Mouse (Mus musculus) heart, postnatal 10 days (tissue): Measurements from ENCODE around the gene Vwa3b. TPM values are rescaled to one million over a fixed set of nuclear protein-coding genes. Genes with fewer than 3 reads are reported as not detected.

Source experiments
- DNase-seq, 2 experiments: peaks; one replicate each; pipeline ENCODE4 v3.0.0; 2021
- intact Hi-C: fragments of 180-260 bp; cut with DNase I; formaldehyde crosslinking; loops from one replicate; pipeline ENCODE4 v1.15.1; 2025
- total RNA-seq, 2 experiments: library from RNA; stranded (reverse); gene quantifications; 2 replicates each; pipeline ENCODE4 v1.2.3; 2021

The Vwa3b gene
- total RNA-seq, 2 experiments from 2014 or later: 0.57 to 0.77 TPM

- no peak for DNase-seq
- intact Hi-C loops: no loop called here
These were observed 78.8 kb downstream of the Vwa3b start for GRCm38 (mm10) chr1:37105194-37105593.

- DNase-seq: no peak
- intact Hi-C loops: no loop called here
These were observed 87.4 kb downstream of the Vwa3b start for GRCm38 (mm10) chr1:37113781-37114180.

- intact Hi-C loops: no loop called here
- no peak for DNase-seq
These were observed 89.5 kb downstream of the Vwa3b start for GRCm38 (mm10) chr1:37115847-37116246.

DNA sequence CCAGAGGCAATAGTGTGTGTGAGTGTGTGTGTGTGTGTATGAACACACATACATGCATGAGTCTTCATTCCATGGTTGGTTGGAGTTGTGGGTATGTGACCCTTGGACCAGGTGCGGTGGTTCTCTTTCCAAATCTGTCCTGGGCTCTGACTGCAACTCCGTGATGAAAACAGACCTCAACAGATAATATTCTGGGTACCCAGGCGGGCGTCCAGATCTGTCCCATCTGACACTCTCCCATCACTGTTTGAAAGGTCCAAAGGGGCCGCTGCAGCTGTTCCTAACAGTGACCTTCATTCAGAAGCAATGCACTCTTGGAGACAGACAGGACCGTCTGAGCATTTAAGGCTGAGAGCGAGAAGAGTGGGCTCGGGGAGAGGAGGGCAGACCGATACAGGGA, 90.2 kb downstream of the Vwa3b start:
- no peak for DNase-seq
- intact Hi-C loops: no loop called here

GRCm38 (mm10) chr1:37117964-37118363, 91.6 kb downstream of the Vwa3b start:
- DNase-seq: no peak
- intact Hi-C loops: no loop called here

DNA sequence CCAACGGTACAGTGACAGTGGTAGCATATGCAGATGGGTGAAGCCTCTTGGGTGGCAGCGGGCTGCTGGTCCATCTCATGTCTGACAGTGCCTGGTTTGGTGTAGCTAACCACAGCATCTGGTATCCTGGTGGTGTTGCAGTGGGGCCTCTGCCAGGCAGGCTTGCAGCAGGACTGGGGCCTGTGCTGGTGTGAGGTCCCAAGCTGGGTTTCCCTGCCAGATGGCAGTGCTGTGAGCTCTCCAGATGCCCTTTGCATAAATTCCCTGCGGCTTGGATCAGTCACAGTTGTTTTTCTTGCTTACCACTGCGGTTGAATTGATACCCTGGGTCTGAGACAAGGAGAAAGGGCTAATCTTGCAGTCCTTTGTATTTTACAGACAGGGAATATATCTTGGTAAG, 95.9 kb downstream of the Vwa3b start:
- peak; percentile 8 to 16 for DNase-seq
- intact Hi-C loops: no loop called here

DNA sequence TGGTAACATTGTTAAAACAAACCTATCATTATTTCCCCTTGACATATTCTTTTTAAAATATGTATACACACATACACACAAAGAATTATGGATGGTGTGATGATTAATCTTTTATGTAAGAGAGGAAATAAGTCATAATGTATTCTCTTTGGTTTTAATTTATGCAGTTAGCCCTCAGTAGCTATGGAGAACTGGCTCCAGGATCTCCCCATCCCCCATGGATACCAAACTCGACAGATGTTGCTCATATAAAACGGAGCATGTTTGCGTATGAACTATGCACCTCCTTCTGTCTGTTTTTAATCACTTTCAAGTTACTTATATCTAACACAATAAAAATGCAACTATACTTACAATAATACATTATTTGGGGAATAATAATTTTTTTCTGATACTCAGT, 96.4 kb downstream of the Vwa3b start:
- intact Hi-C loops: no loop called here
- no peak for DNase-seq

DNA sequence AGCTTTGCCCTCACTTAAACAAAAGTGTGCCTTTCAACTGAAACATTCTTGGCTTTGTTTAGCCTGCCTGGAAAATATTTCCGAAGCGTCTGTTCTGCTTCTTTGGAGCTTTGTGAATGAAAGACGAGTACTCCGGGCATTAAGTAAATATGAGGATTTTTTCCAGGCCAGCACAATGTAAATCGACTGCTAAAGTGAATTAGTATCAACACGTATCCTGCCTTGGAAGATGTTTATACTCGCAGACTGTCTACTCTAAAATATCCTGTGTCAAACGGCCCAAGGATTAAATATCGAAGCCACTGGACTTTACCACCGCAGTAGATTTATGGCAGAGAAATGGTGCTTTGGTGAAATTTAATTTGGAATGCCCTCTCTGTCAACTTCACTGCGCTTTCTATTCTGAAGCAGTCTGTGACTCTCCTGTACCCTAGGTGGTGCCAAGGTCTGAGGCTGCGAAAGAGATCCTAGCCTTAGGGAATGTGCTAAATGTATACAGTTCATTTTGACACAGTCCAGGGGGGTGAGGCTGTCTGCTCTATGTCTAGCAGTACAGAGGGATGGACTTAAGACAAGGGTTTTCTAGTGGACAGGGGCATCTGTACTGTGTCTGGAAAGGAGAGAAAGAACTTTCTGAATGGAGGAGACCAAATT, 98.4 kb downstream of the Vwa3b start:
- no peak for DNase-seq
- intact Hi-C loops: no loop called here

DNA sequence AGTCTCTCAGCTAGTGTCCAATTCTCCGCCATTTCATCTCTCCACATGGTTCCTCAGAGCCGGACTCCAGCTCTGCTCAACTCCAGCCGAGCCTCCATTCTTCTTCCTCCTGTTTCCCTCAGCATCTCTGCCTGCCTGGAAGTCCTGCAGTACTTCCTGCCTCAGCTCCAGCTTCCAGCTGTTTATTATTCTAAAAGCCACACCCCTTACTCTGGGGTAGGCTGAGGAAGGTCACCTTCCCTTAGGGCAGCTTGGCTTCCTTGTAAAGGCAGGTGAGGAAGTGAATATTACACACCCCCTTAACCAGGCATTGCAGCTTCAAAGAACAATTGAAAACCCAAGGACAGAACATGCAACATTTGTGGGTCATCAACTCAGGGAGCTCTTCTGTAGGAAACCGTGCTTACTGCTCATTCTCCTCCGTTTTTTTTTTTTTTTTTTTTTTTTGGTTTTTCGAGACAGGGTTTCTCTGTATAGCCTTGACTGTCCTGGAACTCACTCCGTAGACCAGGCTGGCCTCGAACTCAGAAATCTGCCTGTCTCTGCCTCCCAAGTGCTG, 103.7 kb downstream of the Vwa3b start:
- DNase-seq: no peak
- intact Hi-C loops: loop anchor here (5.0 kb wide), 1 partner anchor 348 kb away; no protein-coding TSS in a partner anchor

GRCm38 (mm10) chr1:37131146-37131545, 104.8 kb downstream of the Vwa3b start:
- intact Hi-C loops: loop anchor here (5.0 kb wide), 1 partner anchor 349 kb away; no protein-coding TSS in a partner anchor
- no peak for DNase-seq

DNA sequence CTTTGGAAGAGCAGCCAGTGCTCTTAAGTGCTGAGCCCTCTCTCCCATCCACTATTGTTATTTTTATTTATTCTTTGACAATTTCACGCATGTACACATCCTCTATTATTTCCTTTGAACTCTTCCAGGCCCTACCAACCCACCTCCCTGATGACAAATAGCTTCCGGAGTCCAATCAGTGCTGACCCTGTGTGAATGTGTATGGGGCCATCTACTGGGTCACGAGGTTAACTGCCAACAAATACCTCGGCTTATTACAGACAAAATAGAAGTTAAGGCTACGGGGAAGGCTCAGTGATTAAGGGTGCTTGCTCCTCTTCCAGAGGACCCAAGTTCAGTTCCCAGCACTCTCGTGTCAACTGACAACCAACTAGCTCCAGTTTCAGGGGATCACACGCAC, 106.0 kb downstream of the Vwa3b start:
- peak; percentile 6 to 7 for DNase-seq
- intact Hi-C loops: loop anchor here (5.0 kb wide), 1 partner anchor 350 kb away; no protein-coding TSS in a partner anchor

DNA sequence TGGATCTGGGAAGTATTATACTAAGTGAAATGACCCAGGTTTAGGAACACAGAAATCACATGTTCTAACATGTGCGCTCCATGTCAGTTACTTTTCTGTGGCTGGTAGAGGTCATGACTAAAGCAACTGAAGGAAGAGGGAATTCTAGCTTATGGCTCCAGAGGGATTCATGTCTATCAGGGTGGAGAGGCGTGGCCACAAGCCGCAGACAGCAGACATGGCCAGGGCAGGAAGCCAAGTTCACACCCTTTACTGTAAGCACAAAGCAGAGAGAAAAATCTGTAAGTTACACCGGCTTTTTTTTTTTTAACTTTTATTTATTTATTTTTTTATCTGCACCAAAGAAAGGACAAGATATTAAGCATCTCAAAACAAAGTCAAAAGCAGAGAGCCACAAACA, 119.6 kb downstream of the Vwa3b start:
- intact Hi-C loops: no loop called here
- peak; percentile 20 for DNase-seq

GRCm38 (mm10) chr1:37149866-37150265, 123.5 kb downstream of the Vwa3b start:
- no peak for DNase-seq
- intact Hi-C loops: no loop called here

DNA sequence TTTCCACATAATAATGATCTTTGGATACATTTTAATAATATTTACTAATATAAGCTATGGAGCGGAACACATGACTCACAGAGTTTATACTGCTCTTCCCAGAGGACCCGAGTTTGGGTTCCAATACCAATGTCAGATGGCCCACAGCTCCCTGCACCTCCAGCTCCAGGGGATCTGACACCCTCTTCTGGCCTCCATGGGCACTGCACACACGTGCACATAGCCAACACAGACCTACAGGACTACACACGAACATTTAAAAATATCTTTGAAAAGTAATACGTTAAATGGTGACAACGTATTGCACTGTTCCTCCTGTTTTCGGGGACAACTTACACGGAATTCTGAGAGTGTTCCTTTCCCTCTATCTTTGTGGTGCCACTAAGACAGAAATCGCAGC, 125.5 kb downstream of the Vwa3b start:
- intact Hi-C loops: no loop called here
- DNase-seq: no peak

- intact Hi-C loops: no loop called here
- no peak for DNase-seq
These were observed 139.7 kb downstream of the Vwa3b start for GRCm38 (mm10) chr1:37166066-37166465.

DNA sequence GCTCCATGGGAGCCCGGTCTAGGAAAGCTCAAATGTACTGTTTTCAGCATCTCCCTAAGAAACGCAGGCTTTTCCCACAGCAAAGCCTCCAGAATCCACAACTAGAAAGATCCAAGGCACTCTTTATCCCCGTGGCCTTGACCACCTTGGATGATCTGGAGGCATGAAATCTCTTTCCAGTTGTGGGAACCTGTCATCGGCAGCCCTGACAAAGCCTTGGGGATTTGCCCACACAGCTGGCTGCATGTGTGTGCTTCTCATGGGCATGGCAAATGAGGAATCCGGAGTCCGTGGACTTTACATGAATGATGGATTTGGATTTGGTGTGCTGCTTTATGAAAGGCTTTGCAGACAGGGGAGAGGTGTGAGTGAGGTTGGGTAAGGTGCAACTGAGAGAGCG, 141.5 kb downstream of the Vwa3b start:
- intact Hi-C loops: no loop called here
- DNase-seq: no peak

DNA sequence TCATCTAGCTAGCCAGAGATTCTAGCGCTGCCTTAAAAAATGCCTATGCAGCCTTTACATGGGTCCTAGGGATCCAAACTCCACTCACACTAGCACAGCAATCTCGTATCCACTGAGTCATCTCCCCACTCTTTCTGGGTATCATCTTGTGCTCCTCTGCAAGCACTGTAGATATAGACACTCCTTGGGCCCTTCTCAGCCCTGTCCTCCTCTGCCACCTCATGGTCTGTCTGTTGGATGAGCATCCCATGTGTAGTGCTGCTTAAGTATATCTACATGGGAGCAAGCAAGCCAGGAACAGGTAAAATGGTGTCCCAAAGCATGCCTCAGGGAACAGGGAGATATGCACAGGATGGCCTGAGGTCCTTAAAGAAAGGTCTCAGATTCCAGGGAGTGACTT, 151.5 kb downstream of the Vwa3b start:
- intact Hi-C loops: no loop called here
- no peak for DNase-seq

GRCm38 (mm10) chr1:37179852-37180251, 153.5 kb downstream of the Vwa3b start:
- no peak for DNase-seq
- intact Hi-C loops: no loop called here

DNA sequence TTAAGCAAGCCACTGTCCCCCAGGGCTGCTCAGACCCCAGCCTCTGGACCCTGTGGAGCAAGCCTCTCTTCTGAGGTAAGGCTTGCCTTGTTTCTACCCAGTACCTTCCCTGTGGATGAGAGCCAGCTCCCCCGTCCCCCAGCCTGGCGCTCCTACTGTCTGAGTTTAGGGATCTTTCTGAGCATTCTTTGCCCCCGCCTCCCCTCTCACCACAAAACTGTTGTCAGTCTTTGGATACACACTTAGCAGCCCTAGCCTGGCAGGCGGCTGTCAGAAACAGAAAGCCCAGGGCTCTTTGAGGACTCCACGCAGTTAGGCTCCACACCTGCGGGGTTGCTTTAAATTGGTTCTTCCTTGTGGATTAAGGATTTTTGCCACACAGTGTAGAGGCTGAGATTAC, 160.7 kb downstream of the Vwa3b start:
- intact Hi-C loops: no loop called here
- no peak for DNase-seq

GRCm38 (mm10) chr1:37194607-37195006, 168.2 kb downstream of the Vwa3b start:
- intact Hi-C loops: loop anchor here (2.0 to 5.0 kb wide), 2 partner anchors 56 to 412 kb away; no protein-coding TSS in a partner anchor
- DNase-seq: peak; percentile 4 to 17

- no peak for DNase-seq
- intact Hi-C loops: no loop called here
These were observed 175.0 kb downstream of the Vwa3b start for GRCm38 (mm10) chr1:37201406-37201805.

- intact Hi-C loops: no loop called here
- DNase-seq: no peak
These were observed 181.3 kb downstream of the Vwa3b start for GRCm38 (mm10) chr1:37207743-37208142.

GRCm38 (mm10) chr1:37212375-37212774, 186.0 kb downstream of the Vwa3b start:
- DNase-seq: no peak
- intact Hi-C loops: no loop called here
